Mouse (Mus musculus) forebrain, embryonic 15.5 days (tissue): Measurements from ENCODE around the gene Kmt2d. TPM values are rescaled to one million over a fixed set of nuclear protein-coding genes. Genes with fewer than 3 reads are reported as not detected.
"Not testable (repeated sequence)": the region's sequence is repeated elsewhere in the genome, so short reads cannot be mapped to it uniquely, and the experiment has no call there.

Experiments used
- ATAC-seq: fragments of 200-750 bp; cut with Nextera tagmentation; replicated peaks from 2 replicates; pipeline ENCODE4 v1.8.0; 2017; ENCODE audit warnings: mild to moderate bottlenecking, moderate TSS enrichment, moderate library complexity
- H3K27ac ChIP-seq: fragments of 300-500 bp; sonication (generic); replicated peaks from 2 replicates; pipeline ENCODE4 v1.5.1; 2015; ENCODE audit warnings: mild to moderate bottlenecking, inconsistent platforms
- H3K27me3 ChIP-seq: fragments of 300-500 bp; sonication (generic); 2 replicates; pipeline ENCODE4 v1.6.1; 2015; ENCODE audit warnings: inconsistent platforms
- H3K36me3 ChIP-seq: fragments of 300-500 bp; sonication (generic); 2 replicates; pipeline ENCODE4 v1.6.1; 2015; ENCODE audit warnings: mild to moderate bottlenecking, inconsistent platforms
- H3K4me1 ChIP-seq: fragments of 300-500 bp; sonication (generic); 2 replicates; pipeline ENCODE4 v1.6.1; 2015; ENCODE audit warnings: inconsistent platforms
- H3K4me2 ChIP-seq: fragments of 300-500 bp; sonication (generic); replicated peaks from 2 replicates; pipeline ENCODE4 v1.6.1; 2015; ENCODE audit warnings: mild to moderate bottlenecking, inconsistent platforms
- H3K4me3 ChIP-seq: fragments of 300-500 bp; sonication (generic); 2 replicates; pipeline ENCODE4 v1.5.1; 2015; ENCODE audit warnings: mild to moderate bottlenecking, inconsistent platforms
- H3K9ac ChIP-seq: fragments of 300-500 bp; sonication (generic); replicated peaks from 2 replicates; pipeline ENCODE4 v1.6.1; 2015; ENCODE audit warnings: mild to moderate bottlenecking, inconsistent platforms
- H3K9me3 ChIP-seq: fragments of 300-500 bp; sonication (generic); 2 replicates; pipeline ENCODE4 v1.6.1; 2016; ENCODE audit warnings: inconsistent platforms
- WGBS: fragments of 180-500 bp; shearing (Covaris S2); methylation state at CpG from one replicate; pipeline ENCODE4 v1.1.7; 2015; ENCODE audit warnings: mixed read lengths; 5-methylcytosine and 5-hydroxymethylcytosine counted together
- polyA plus RNA-seq: library from polyadenylated mRNA; unstranded; fragments of >200 nt; fragmentation: Nextera tagmentation; extraction: Ambion mirVana; gene quantifications from 2 replicates; pipeline ENCODE4 v1.2.1, GENCODE M21; 2015

Kmt2d gene
- polyA plus RNA-seq, 1 experiment from 2014 or later: 14.3 TPM

DNA sequence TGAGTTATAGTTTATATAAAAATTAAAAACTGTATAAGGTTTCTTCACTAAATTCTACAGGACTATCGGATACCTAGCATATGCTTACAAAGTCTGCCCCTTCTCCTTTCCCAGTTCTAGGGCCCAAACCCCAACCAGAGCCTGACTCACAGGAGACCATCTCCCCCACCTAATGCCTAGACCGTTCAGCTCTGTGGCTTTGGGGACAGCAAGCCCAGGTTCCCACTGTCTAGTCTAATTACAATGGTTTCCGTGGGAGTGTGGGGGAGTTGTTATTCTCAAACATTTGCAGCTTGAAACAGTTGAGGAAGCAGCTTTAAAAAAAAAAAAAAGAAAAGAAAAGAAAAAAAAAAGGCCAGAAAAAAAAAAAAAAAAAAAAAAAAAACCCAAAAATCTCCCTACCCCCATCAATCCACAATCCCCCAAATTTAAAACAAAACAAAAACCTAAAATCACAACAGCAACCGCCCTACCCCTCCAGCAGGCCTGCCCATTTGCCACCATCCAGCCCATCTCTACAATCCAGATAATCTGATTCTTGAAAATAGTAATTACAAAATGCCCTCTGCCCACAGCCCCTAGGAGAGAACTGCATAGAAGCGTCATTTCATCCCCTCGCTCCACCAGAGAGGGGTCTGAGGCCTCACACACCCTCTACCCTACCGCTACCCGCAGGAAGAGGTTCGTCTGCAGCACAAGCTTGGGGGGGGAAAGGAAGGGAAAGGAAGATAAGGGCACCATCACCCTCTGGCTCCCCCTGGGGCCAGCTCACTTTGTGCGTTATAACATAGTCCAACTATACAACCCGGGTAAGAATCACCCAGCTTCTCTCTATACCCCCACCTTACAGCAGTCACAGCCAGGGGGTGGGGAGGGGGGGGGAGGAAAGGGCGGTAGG, 38.6 kb downstream of the Kmt2d start:
- H3K9ac ChIP-seq: no peak overlapping the region
- WGBS: 64% methylated on average over 12 of the region's 12 CpGs
- H3K4me3 ChIP-seq: no peak overlapping the region
- peaks cover 16% of the 10 kb centered on the region for H3K4me1 ChIP-seq
- H3K27me3 ChIP-seq: no peaks in the 10 kb centered on the region
- H3K4me2 ChIP-seq: no peak overlapping the region
- H3K36me3 ChIP-seq: peaks cover 42% of the 10 kb centered on the region
- no peak for ATAC-seq
- no peaks in the 10 kb centered on the region for H3K9me3 ChIP-seq
- H3K27ac ChIP-seq: 0 out of 2 replicates have a peak overlapping the region, but pooled peaks have one; percentile 9

DNA sequence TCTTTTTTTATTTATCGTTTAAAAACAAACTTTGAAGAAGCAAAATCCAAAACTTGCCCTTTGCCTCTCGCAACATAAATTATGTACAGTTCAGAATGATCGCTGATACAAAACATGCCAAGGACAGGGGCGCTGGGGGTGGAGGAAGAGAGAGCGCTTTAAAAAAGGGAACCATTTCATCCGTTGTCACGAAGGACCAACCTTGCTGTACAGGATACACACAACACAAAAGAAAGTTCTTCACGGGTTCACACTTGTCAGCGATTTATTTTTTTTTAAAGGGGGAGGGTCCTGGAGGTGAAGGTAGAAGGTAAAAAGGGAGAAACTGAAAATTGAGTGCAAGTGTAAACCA, 39.3 kb downstream of the Kmt2d start:
- ATAC-seq: peak; percentile 35
- Histone ChIP-seq H3K4me3 (peak overlapping the region; percentile 72), H3K27ac (peak overlapping the region; percentile 85), H3K9me3 (no peaks in the 10 kb centered on the region), H3K4me1 (peaks cover 16% of the 10 kb centered on the region), H3K9ac (peak overlapping the region; percentile 64), H3K36me3 (peaks cover 35% of the 10 kb centered on the region), H3K4me2 (peak overlapping the region; percentile 81), H3K27me3 (no peaks in the 10 kb centered on the region)
- 18% methylated on average over 9 of the region's 9 CpGs for WGBS

- H3K4me3 ChIP-seq: peak within 1 kb of the TSS; percentile 72
- peak; percentile 98 for ATAC-seq
- under 1% methylated on average over 56 of the region's 66 CpGs for WGBS
Observed at GRCm38 (mm10) chr15:98830736-98831683, 40.0 kb downstream of the Kmt2d start, which contains the start of gene Prkag1. Gene Prkag1, minus strand, starts transcription at chr15:98831521.

DNA sequence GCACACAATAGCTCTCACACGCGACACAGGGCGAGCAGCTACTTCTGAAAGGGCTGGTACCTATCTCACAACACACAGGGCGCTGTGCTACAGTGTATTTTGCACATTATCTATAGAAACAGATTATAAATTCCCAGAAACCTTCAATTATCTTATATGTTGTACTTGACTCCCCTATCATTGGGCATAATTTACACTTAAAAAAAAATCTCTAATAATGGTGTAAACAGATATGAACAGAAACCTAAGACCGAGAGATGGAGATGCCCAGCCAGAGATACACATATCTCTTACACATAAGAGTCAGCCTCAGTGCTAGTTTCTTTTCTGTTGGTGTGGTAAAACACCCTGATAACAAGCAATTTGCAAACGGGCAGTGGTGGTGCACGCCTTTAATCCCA, 43.4 kb downstream of the Kmt2d start:
- Histone ChIP-seq H3K9me3 (no peaks in the 10 kb centered on the region), H3K27ac (no peak overlapping the region), H3K4me2 (no peak overlapping the region), H3K4me3 (no peak overlapping the region), H3K9ac (no peak overlapping the region), H3K4me1 (peaks cover 16% of the 10 kb centered on the region), H3K36me3 (peaks cover 9% of the 10 kb centered on the region; the same call in 1 of the 2 replicates), H3K27me3 (no peaks in the 10 kb centered on the region)
- no peak for ATAC-seq
- 90% methylated on average over 7 of the region's 7 CpGs for WGBS

More at GRCm38 (mm10) chr15:98830736-98831683, 40.0 kb downstream of the Kmt2d start, which contains the start of gene Prkag1:
- Histone ChIP-seq H3K9ac (peak within 1 kb of the TSS; percentile 64), H3K9me3 (no peaks in the 10 kb centered on the region), H3K36me3 (peaks cover 28% of the 10 kb centered on the region), H3K4me2 (peak within 1 kb of the TSS; percentile 81), H3K27ac (peak within 1 kb of the TSS; percentile 85), H3K4me1 (peaks cover 16% of the 10 kb centered on the region), H3K27me3 (no peaks in the 10 kb centered on the region)

DNA sequence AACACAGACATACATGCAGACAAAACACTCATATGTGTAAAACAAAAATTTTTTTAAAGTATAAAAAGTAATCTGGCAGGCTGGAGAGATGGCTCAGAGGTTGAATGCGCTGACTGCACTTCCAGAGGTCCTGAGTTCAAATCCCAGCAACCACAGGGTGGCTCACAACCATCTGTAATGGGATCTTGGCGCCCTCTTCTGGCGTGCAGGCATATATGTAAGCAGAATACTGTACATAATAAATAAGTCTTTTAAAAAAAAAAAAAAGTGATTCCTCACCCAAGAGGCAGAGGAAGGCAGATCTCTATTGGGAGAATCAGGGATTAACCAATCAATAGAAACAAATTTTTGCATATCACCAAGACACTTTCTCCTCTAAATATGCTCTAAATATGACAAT, 47.6 kb downstream of the Kmt2d start:
- H3K4me1 ChIP-seq: no peaks in the 10 kb centered on the region
- peaks cover 15% of the 10 kb centered on the region; the same call in 1 of the 2 replicates for H3K36me3 ChIP-seq
- WGBS: 69% methylated on average over 3 of the region's 3 CpGs
- ATAC-seq: no peak
- no peaks in the 10 kb centered on the region for H3K27me3 ChIP-seq
- H3K27ac ChIP-seq: no peak overlapping the region
- H3K4me3 ChIP-seq: no peak overlapping the region
- no peaks in the 10 kb centered on the region for H3K9me3 ChIP-seq
- no peak overlapping the region for H3K4me2 ChIP-seq
- no peak overlapping the region for H3K9ac ChIP-seq

DNA sequence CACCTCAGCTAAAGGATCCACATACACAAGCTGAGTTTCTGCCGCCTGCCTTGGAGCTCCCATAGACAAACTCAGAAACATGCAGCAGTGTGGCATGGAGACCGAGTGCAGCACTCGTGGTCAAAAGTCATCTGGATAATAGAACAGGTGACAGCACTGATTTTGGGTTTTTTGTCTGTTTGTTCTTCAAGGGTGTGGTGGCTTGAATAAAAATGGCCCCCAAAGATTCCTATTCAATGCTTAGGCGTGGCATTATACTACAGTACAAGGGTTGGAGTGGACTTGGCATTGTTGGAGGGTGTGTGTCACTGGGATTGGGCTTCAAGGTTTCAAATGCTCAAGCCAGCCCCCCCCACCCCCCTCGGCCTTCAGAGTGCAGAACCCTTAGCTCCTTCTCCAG, 48.9 kb downstream of the Kmt2d start:
- no peak overlapping the region for H3K4me2 ChIP-seq
- no peaks in the 10 kb centered on the region for H3K4me1 ChIP-seq
- H3K4me3 ChIP-seq: no peak overlapping the region
- no peak for ATAC-seq
- no peak overlapping the region for H3K9ac ChIP-seq
- no peaks in the 10 kb centered on the region for H3K9me3 ChIP-seq
- H3K27ac ChIP-seq: no peak overlapping the region
- WGBS: 90% methylated on average over 5 of the region's 5 CpGs
- no peaks in the 10 kb centered on the region for H3K27me3 ChIP-seq
- peaks cover 13% of the 10 kb centered on the region; the same call in 1 of the 2 replicates for H3K36me3 ChIP-seq

- Histone ChIP-seq H3K9ac (no peak overlapping the region), H3K9me3 (no peaks in the 10 kb centered on the region), H3K36me3 (peaks cover 18% of the 10 kb centered on the region; the same call in 1 of the 2 replicates), H3K4me3 (no peak overlapping the region), H3K27me3 (no peaks in the 10 kb centered on the region), H3K4me1 (no peaks in the 10 kb centered on the region), H3K4me2 (no peak overlapping the region), H3K27ac (no peak overlapping the region)
- ATAC-seq: no peak
- 22% methylated on average over 10 of the region's 10 CpGs for WGBS
Observed at GRCm38 (mm10) chr15:98821403-98821802, 49.6 kb downstream of the Kmt2d start.

DNA sequence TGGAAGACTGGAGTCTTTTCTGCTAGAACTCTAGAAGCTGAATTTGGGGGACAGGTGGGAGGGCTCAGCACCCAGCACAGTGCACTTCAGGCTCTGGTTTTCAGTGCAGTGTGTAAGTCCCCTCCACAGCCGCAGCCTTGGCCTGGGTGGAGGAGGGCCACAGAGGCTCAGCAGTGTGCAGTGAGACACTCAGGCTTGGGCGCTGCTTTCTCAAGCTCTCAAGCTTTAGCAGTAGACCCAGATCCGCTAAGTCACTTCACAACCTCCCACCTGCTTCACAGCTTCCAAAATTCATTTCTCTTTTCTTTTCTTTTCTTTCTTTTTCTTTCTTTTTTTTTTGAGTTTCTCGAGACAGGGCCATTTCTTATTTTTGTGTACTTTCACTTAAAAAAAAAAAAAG, 50.1 kb downstream of the Kmt2d start:
- H3K27me3 ChIP-seq: no peaks in the 10 kb centered on the region
- no peak overlapping the region for H3K4me3 ChIP-seq
- H3K9me3 ChIP-seq: no peaks in the 10 kb centered on the region
- WGBS: 85% methylated on average over 4 of the region's 4 CpGs
- no peak overlapping the region for H3K4me2 ChIP-seq
- H3K36me3 ChIP-seq: peaks cover 19% of the 10 kb centered on the region; the same call in 1 of the 2 replicates
- H3K4me1 ChIP-seq: no peaks in the 10 kb centered on the region
- no peak overlapping the region for H3K27ac ChIP-seq
- no peak overlapping the region for H3K9ac ChIP-seq
- no peak for ATAC-seq

- Histone ChIP-seq H3K9me3 (no peaks in the 10 kb centered on the region), H3K4me1 (no peaks in the 10 kb centered on the region), H3K36me3 (peaks cover 31% of the 10 kb centered on the region), H3K27me3 (no peaks in the 10 kb centered on the region), H3K9ac (no peak overlapping the region), H3K4me3 (no peak overlapping the region), H3K4me2 (no peak overlapping the region), H3K27ac (no peak overlapping the region)
- 97% methylated on average over 7 of the region's 7 CpGs for WGBS
- ATAC-seq: no peak
Observed at GRCm38 (mm10) chr15:98818171-98818570, 52.8 kb downstream of the Kmt2d start.

DNA sequence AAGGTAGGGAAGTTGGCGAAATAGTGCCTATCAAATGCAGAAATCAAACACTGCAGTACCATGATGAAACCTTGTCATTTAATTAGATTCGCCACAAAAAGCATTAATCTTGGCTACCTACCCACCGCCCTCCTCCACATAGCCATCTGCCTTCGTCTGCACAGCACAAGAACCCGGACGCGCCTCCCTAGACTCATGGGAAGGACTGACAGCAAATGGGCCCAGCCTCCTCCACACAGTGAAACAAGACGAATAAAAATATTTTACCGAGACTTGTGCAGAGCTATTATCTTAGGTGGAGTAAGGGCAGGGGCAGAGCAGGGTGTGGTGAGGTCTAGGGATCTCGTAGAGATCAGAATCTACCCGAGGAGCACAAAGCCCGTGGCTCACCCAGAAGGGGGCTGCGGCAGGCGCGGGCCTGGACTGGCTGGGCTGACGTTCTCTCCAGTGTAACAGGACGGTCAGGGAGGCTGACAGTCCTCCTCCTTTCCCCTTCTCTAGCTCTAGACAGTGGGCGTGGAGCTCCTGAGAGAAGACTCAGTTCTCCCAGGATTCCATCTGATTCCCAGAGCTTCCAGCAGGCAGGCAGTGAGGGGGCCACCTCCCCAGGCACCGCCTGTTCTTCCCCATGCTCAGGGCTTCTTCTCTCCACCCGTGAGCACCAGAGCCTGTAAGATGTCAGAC, 58.1 kb downstream of the Kmt2d start:
- Histone ChIP-seq H3K4me3 (no peak overlapping the region), H3K27me3 (peaks cover 24% of the 10 kb centered on the region), H3K4me2 (no peak overlapping the region), H3K4me1 (peaks cover 12% of the 10 kb centered on the region), H3K27ac (no peak overlapping the region), H3K36me3 (peaks cover 43% of the 10 kb centered on the region), H3K9ac (no peak overlapping the region), H3K9me3 (no peaks in the 10 kb centered on the region)
- ATAC-seq: no peak
- 86% methylated on average over 20 of the region's 20 CpGs for WGBS

- Histone ChIP-seq H3K27me3 (peaks cover 50% of the 10 kb centered on the region), H3K4me1 (peaks cover 38% of the 10 kb centered on the region), H3K36me3 (peaks cover 32% of the 10 kb centered on the region)
- not testable (repeated sequence) for ATAC-seq, H3K4me3 ChIP-seq, H3K27ac ChIP-seq, H3K4me2 ChIP-seq, H3K9me3 ChIP-seq, H3K9ac ChIP-seq
- WGBS: 82% methylated on average over 6 of the region's 6 CpGs
Observed at GRCm38 (mm10) chr15:98810212-98810611, 60.8 kb downstream of the Kmt2d start.
